Mouse (Mus musculus) spleen, embryonic (tissue): ENCODE measurements around the gene Ubxn10.

Source experiments
- CTCF ChIA-PET: fragments of 350-600 bp; sonication (Branson Sonifier 250); formaldehyde crosslinking; loops from one replicate; lab custom pipeline; 2022; lab: Charles Lee

Ubxn10 gene

GRCm38 (mm10) chr4:138734105-138734504 lies 2.9 kb downstream of the Ubxn10 start:
- CTCF ChIA-PET, result no interaction called here

GRCm38 (mm10) chr4:138729018-138729703 lies 7.8 kb downstream of the Ubxn10 start:
- CTCF ChIA-PET, result no interaction called here

- CTCF ChIA-PET, result no interaction called here
These were observed 11.2 kb downstream of the Ubxn10 start for GRCm38 (mm10) chr4:138725751-138726150.

- CTCF ChIA-PET, result no interaction called here
These were observed 11.9 kb downstream of the Ubxn10 start for GRCm38 (mm10) chr4:138725127-138725461.

DNA sequence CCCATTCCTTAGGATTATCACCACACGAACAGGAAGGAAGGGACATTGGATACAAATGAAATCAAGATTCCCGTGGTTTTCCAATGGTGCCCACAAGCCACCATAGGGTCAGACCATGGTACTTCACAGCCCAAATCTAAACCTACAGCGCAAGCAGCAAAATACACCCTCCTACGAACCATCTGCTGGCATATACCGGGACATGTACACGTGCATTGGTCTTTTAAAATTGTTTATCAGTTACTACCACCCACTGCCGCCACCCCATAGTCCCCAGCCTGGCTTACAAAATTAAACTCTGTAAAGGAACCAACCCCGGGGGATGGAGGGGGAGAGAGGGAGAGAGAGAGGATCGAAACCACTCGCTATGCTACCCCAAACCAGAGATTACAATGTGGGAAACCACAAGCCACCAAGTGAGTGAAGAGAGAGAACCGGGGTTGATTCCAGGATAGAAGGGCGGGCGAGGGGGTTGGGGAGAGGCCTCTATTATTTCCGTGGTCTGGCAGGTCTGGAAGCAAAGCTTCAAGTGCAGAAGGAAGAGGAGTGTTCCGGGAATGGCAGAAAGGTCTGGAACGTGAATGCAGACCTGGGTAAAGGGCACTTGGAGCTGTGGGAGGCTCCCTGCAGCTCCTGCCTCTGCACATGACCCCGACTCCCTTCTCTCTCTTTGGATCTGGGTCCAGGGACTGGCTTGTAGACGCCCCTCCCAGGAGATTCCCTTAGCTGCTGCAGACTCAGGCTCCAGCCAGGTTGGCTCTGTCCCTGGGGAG lies 12.4 kb downstream of the Ubxn10 start, which contains the start of gene Pla2g2c:
Gene Pla2g2c, plus strand, starts transcription at position 439 of the 773 bp plus-strand sequence.
- CTCF ChIA-PET, result interaction anchor here (0.6 kb wide), 1 partner anchor 1437 kb away, joined by 3 read pairs; no protein-coding TSS in a partner anchor

DNA sequence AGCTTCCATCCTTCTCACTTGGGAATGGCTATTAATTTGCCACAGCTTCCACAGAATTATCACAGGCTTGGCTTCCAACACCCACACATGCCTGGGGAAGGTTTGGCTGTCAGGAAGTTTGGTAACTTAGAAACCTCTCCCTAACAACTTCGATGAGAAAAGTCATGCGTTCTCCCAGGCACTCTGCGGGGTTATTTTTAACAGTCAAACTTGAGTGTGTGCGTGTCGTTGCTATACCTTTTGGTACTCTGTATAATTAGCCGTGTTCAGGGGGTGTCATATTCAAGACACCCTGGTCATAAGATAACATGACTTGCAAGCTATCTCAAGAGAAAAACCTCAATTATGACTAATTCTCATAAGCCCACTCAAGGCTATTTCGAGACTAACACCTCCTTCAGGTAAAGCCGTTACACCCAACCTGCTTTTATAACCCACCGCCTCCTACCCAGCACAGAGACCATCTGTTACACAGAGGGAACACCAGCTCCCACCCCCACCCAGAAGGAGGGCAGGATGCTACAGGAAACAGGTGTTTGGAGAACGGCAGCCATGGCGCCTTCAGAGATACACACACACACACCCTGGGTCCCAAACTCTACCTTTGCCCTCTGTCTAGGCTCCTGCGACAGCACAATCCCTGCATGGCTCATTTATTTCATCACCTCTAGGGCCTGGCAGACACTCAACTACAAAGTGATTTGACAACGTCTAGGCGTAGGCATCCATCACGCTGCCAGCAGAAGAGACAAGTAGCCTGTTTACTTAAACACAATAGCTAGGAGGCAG lies 13.3 kb downstream of the Ubxn10 start:
- CTCF ChIA-PET, result no interaction called here

DNA sequence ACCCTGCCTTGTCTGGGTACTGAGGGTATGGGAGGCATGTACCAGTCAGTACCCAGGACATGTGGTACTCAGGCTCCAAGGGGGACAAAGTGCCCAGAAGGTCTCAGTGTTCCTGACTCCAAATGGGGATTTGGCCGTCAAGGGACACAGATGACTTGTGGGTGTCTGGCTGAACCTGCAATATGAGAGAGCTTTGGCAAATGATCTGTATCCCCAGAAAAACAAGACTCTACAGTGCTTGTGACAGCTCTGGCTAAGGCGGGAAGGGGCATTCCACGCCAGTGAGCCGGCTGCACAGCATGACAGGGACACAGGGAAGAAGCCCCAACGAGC lies 17.7 kb downstream of the Ubxn10 start:
- CTCF ChIA-PET, result no interaction called here

GRCm38 (mm10) chr4:138718586-138719263 lies 18.2 kb downstream of the Ubxn10 start:
- CTCF ChIA-PET, result no interaction called here

DNA sequence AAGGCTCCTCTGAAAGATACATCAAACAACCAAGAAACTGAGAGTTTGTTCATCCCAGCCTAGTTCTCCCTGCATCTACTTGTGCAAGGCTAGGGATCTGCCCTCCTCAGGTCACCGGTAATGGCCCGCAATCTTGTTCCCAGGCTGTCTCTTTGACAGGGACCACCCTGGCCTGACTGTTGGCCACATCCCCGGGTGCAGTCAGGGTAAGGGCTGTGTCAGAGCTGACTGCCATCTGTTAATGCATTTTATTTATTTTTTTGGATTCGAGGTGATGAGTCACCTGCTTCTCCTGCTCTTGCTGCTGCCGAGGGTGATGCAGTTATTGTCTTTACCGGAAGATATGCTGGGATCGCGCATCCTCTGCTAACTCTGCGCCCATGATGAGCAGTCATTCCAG lies 20.3 kb downstream of the Ubxn10 start:
- CTCF ChIA-PET, result no interaction called here

DNA sequence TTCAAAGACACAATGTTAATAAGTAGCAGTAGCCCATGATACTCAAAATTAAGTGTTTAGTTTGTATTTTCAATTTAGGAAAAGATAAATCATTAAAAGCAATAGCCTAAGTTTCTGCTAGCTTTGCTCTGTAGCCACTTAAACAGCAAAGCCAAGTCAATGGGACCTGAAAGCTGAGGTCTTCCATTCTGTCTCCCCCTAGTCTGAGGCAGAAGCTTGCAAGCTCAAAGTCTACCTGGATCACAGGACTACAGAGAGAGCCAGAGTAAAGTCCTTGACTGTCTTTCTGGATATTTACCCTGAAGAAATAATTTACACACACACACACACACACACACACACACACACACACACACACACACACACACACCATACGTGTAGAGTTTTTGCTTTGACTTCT lies 22.8 kb downstream of the Ubxn10 start:
- CTCF ChIA-PET, result no interaction called here

GRCm38 (mm10) chr4:138712621-138713020 lies 24.3 kb downstream of the Ubxn10 start:
- CTCF ChIA-PET, result interaction anchor here (0.7 kb wide), 1 partner anchor 193 kb away, joined by 3 read pairs; no protein-coding TSS in a partner anchor

GRCm38 (mm10) chr4:138712096-138712495 lies 24.9 kb downstream of the Ubxn10 start:
- CTCF ChIA-PET, result no interaction called here

GRCm38 (mm10) chr4:138711051-138711820 lies 25.7 kb downstream of the Ubxn10 start:
- CTCF ChIA-PET, result no interaction called here

DNA sequence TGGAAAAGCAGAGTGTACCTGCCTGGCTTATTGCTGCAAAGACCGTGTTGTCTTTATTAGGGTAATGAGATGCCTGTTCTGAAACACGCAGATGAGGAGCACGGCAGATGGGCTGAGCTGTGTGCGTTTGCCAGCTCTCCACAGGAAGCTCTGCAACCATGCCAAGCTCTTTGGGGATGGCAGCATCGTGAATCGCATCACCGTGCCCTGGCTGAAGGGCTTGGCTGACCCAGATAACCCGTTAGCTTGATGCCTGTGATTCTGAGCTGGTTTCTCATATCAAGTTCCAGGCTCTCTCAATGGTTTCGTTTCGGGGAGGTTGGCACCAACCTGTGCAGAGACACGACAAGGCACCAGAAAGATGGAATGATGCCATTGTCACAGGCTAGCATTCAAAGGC lies 26.3 kb downstream of the Ubxn10 start:
- CTCF ChIA-PET, result no interaction called here

DNA sequence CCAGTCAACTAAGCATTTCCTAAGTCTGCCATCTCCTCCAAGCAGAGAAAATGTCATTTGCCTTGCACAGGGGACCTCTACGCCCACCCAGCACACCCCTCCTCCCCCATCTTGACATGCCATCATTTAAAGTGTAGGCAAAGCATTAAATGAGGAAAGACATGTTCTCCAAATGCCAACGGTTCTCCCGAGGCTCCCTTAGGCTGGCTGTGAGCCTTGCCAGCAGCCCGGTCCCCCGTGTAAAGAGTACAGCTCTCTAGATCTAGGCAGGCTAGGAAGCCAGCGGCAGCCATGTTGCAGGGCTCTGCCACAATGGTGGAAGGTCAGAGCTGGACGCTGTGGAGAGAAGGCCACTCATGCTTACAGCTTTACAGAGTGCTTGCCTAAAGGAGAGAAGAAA lies 27.0 kb downstream of the Ubxn10 start:
- CTCF ChIA-PET, result no interaction called here

DNA sequence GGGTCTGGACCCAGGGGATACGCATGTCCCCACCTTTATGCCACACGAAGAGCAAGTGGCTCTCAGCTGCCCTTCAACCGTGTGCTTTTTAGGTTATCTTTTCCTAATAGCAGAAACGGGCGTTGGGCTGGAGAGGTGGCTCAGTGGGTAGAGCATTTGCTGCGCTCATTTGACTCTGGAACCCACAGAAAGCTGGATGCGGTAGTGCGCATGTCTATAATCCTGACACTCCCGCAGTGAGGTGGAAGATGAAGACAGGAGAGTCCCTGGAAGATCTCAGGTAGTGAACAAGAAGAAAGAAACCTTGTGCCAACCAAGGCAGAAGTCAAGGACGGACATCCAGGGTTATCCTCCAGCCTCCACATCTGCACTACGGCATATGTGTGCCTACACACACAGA lies 27.7 kb downstream of the Ubxn10 start:
- CTCF ChIA-PET, result no interaction called here

GRCm38 (mm10) chr4:138708636-138709035 lies 28.3 kb downstream of the Ubxn10 start:
- CTCF ChIA-PET, result no interaction called here

GRCm38 (mm10) chr4:138706620-138707019 lies 30.3 kb downstream of the Ubxn10 start:
- CTCF ChIA-PET, result no interaction called here

DNA sequence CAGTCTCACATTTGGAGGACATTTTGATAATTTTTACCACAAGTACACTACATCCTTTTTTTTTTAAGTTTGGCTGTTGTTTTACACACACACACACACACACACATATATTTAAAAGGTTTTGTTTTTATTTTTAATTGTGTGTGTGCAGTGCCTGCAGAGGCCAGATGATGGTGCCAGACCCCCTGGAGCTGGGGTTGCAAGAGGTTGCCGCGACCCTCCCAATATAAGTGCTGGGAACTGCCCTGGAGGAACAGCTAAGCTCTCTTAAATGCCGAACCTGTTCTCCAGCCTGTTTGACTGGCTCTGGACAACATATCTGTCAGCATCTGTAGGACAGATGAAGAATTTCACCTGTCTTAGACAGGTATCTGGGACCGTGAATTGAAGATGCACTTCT lies 32.8 kb downstream of the Ubxn10 start:
- CTCF ChIA-PET, result no interaction called here

- CTCF ChIA-PET, result interaction anchor here (0.7 to 1.2 kb wide), 2 partner anchors 209 to 299 kb away, joined by 3 to 4 read pairs; no protein-coding TSS in a partner anchor
These were observed 33.4 kb downstream of the Ubxn10 start for GRCm38 (mm10) chr4:138703591-138703990.

DNA sequence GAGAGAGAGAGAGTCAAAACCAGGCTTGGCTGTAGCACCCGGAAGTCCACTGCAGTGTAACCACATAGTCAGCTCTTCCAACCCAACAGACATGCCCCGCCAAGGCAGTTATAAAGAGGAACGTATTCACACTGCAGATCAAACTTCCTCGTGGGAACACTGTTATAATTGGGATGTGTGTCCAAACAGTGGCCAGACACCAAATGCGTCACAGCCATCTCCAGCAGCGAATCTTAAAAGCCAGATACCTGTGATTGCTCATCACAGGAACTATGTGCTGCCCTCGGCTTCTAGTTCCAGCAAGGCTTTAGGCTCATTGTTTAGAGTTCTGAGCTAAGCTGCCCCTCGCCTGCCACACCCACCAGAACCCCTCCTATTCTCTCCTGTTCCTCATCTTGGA lies 34.4 kb downstream of the Ubxn10 start:
- CTCF ChIA-PET, result interaction anchor here (1.2 to 3.6 kb wide), 2 partner anchors 255 to 298 kb away, joined by 3 to 16 read pairs; no protein-coding TSS in a partner anchor
